Mouse (Mus musculus) liver, adult 10 weeks (tissue): Measurements from ENCODE around the gene Fnip2. TPM values are rescaled to one million over a fixed set of nuclear protein-coding genes. Genes with fewer than 3 reads are reported as not detected.

Source experiments
- polyA plus RNA-seq: library from polyadenylated mRNA; stranded (reverse); fragments of 350-450 nt; fragmentation: Illumina TruSeq; extraction: RNeasy Lipid Tissue Mini Kit (QIAGEN cat#74804); gene quantifications from one replicate; pipeline ENCODE4 v1.2.3, GENCODE M21; 2014; ENCODE audit warnings: low read depth, low replicate concordance

Gene Fnip2
- polyA plus RNA-seq, result 11.3 TPM

DNA sequence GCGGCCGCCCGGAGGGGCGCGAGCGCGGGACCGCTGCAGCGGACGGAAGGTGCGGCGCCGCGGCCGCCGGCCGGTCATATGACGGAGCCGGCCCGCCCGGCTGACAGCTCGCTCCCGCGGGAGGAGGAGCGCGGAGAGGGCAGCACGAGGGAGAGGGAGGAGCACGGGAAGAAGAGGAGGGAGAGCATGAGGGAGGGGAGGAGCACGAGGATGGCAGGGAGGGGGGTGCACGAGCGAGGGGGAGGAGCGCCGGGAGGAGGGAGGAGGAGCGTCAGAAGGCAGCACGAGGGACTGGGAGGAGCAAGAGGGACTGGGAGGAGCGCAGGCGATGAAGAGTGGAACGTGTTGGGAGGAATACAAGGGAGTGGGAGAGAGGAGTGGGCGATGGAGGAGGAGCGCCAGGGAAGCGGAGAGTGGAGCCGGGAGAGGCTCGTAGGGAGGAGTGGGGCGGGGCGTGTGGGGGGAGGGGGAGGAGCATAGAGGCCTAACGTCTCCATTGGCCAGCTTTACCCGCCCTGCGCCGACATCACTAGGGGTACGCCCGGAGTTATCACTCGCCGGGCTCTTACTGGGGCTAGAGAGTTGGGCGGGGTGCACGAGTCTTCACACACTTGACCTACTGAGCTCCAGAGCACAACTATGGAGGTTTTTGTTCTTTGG lies at the start of gene Fnip2:
Fnip2 (minus strand) TSS at position 94 of the 660 bp plus-strand sequence.

GRCm38 (mm10) chr3:79590863-79591792 lies 23.5 kb upstream of the Fnip2 start, which contains the start of gene Ppid:
Gene Ppid, plus strand, starts transcription at chr3:79591342.

Other genes with a start within 250 kb of the Fnip2 start
- gene Gm17359, start 231.1 kb downstream of the Fnip2 start, polyA plus RNA-seq, result not detected
- gene Ppid, start 23.5 kb upstream of the Fnip2 start, polyA plus RNA-seq, result 104 TPM
- gene 4930579G24Rik, start 61.3 kb upstream of the Fnip2 start, polyA plus RNA-seq, result 1.6 TPM
- 501 TPM for gene Etfdh, start 61.7 kb upstream of the Fnip2 start, polyA plus RNA-seq
- gene Rxfp1, start 170.1 kb upstream of the Fnip2 start, polyA plus RNA-seq, result not detected